Mouse (Mus musculus) CD4-positive, CD25-positive, alpha-beta regulatory T cell, adult 4 months (primary cell): ENCODE results near the gene RPS10-NUDT3. TPM values are rescaled to one million over a fixed set of nuclear protein-coding genes. Genes with fewer than 3 reads are reported as not detected.

ENCODE experiments used
- ATAC-seq: one replicate; pipeline ENCODE4 v1.8.0; 2017
- polyA plus RNA-seq, 2 experiments: library from polyadenylated mRNA; unstranded; fragments of 100-300 nt; shearing (Covaris generic); gene quantifications; one replicate each; pipeline ENCODE4 v1.2.1; 2017

RPS10-NUDT3 gene
- not detected for polyA plus RNA-seq

- ATAC-seq: peak; percentile 97
These were observed at the start of gene RPS10-NUDT3 for GRCm38 (mm10) chr17:27634871-27635574. TSS of gene RPS10-NUDT3 (minus strand) at chr17:27635222.

DNA sequence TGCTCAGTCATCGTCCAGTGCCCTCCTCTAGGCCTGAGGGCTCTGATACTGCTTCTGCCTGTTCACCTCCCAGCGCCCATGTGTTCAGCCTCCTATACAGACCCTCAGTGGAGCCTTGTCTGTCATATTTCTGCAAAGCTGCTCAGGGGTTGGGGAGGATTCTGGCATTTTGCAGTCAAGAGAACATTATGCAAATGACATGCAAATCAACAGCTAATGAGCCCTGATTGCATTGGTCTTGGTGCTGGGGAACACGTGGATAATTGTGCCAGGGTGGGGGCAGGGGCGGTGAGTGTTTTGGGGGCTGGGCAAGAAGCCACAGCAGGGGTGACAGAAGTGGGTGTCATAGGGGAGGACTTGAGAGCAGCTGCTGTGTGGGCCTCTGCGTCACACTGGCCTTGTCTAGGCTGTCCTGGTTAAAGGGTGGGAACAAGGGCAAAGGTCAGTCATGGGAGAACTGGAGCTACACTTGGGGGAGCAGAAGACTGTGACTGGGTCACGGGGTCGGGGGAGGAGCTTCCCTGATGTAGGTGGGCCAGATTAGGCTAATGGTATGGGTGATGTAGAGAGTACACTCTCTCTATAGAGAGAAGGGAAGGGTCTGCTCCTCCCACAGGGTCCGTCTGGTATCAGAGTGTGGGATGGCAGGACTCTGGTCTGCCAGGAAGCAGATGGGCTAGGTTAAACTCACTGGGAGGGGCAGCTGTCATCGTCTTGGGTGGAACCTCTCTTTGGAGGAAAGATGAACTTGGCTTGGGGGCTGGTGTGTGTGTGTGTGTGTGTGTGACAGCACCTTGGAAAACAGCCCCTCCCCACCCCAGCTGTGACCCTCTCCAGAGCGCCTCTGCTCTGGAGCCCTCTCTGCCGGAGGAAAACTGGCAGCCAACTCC, 44.1 kb upstream of the RPS10-NUDT3 start:
- ATAC-seq: no peak

DNA sequence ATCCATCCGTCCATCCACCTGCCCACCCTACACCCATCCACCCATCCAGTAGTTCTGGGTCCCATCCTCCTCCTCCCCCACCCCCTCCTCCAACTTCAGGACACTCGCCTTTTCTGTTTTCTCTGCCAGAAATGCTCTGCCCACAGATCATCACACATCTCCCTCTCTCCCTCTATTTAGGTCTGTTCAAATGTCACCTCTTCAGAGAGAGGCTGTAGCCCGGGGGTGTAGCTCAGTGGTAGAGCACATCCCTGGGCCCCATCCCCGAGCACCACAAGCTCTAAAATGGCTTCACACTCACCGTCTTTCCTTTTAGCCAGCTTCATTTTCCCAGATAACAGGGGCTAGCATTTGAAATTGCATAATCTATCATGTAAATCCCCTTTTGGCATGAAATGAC, 42.7 kb upstream of the RPS10-NUDT3 start:
- no peak for ATAC-seq

- no peak for ATAC-seq
These were observed 41.2 kb upstream of the RPS10-NUDT3 start for GRCm38 (mm10) chr17:27676270-27676669.

DNA sequence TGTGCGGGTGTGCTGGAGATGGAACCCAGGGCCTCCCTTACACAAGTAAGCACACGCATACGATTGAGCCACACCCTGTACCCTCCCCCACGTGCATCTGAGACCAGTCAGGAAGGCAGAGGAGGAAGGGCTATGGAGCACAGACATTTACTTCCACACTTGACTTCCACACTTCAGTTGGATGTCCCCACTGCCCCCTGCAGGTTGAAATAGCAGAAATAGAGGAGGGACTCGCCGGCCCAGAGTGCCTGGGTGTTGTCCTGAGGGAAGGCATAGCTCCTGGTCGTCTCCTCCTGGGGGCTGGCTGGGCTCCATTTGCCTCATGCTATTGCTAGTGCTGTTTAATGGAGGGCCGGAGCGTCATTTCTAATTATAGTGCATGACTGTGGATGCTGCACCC, 40.4 kb upstream of the RPS10-NUDT3 start:
- ATAC-seq: no peak

- no peak for ATAC-seq
These were observed 38.9 kb upstream of the RPS10-NUDT3 start for GRCm38 (mm10) chr17:27673945-27674344.

DNA sequence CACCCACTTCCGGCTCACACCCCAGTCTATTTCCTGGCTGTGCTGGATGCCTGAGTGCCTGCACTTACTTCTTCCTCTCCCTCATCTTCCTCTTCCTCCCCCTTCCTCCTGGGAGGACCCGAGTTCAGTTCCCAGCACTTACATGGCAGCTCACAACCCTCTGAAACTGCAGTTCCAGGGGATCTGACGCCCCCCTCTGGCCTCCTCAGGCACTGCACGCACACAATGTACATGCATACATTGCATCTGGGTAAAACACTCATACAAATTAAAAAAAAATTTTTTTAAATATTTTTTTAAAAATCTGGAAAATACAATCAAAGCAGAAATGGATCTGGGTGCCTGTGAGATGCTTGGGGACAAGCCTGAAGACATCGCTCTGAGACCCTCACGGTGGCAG, 36.7 kb upstream of the RPS10-NUDT3 start:
- no peak for ATAC-seq

GRCm38 (mm10) chr17:27658767-27659166, 23.7 kb upstream of the RPS10-NUDT3 start:
- ATAC-seq: peak; percentile 20

DNA sequence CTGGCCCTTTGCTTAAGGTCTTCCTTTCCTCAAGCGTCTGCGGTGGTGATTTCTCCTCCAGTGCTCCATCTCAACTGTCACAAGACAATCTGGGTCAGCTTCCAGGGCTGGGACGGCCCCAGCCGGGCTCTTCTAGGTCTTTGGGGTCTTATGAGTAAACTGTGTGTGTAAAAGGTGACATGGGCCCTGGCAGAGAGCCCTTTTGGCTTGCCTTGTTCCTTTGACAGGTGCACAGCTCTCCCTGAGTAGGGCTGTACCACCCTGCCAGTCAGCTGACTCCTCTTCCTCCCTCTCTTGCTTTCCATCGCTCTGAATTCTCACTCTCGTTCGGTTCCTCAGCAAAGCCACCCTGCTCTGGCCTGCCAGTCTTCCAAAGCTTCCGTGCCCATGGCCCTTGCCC, 22.1 kb upstream of the RPS10-NUDT3 start:
- ATAC-seq: no peak

- no peak for ATAC-seq
These were observed 21.4 kb upstream of the RPS10-NUDT3 start for GRCm38 (mm10) chr17:27656414-27656813.

DNA sequence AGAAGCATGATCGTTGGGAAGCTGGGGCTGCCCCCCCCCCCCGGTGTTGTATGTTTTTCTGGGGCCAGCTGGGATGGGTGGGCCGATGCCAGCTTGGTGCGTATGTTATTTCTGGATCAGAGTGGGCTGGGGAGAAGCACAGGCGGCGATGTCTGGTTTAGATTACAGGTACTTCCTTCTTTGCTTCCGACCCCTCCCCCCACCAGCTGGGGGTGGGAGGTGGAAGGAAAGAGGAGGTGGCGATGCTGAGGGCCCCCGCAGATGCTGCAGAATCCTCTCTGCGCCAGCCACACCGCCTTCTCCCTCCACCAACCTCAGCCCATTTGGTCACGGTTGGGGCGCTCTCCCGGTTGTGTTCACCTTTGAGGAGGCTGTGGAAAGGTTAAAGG, 21.0 kb upstream of the RPS10-NUDT3 start:
- ATAC-seq: peak; percentile 33

- ATAC-seq: peak; percentile 81
These were observed 20.3 kb upstream of the RPS10-NUDT3 start, which contains the start of gene Pacsin1 for GRCm38 (mm10) chr17:27655089-27656010. TSS of gene Pacsin1 (plus strand) at chr17:27655509.

DNA sequence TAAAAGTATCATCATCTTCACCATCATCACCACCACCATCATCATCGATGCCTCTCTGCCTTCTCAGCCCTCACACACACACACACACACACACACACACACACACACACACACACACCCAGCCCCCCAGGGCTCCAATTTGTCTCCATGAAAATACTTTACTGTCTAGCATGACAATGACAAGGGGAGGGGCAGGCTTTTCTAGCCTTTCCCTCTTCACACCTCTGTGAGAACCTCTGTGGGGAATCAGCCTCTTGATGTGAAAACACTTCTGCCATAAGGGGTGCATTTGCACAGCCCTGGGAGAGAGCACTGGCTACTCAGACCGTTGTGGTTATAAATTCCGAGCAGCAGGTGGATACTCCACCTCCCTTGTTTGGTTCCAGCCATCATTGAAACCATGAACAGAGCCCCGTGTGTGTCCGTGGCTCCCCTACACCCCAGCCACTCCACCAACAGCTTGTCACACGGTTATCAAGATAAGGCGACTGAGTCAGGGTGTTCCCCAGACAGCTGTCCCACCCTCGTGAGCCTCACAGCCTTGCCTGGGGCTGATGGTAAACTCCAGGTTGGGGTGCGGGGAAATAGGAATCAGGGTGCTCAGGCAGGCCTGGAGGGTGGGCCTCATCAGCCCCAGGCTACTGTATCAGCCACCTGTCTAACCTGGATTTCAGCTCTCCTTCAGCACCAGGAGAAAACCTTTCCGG, 18.4 kb upstream of the RPS10-NUDT3 start:
- ATAC-seq: no peak

- peak; percentile 37 for ATAC-seq
These were observed 17.2 kb upstream of the RPS10-NUDT3 start for GRCm38 (mm10) chr17:27652046-27652790.

DNA sequence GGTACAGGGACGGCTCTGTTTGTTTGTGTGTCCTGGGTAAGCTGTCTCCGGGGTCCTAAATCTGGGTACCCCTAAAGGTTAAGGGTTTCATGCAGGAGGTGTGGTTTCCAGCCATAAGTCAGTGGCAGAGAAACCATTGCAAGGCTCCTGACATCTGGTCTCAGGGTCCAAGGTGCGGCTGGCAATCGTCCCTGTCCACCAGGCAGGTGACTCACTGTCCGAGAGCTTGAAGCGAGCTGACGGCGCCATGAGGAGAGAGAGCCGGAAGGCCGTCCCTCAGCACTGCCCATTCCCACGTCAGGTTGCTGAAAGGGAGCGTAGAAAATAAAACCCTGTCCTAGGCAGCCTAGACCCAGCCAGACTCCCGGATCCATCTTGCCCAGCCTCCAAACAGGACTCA, 15.6 kb upstream of the RPS10-NUDT3 start:
- ATAC-seq: no peak

- peak; percentile 71 for ATAC-seq
These were observed 15.1 kb upstream of the RPS10-NUDT3 start for GRCm38 (mm10) chr17:27650160-27650559.

DNA sequence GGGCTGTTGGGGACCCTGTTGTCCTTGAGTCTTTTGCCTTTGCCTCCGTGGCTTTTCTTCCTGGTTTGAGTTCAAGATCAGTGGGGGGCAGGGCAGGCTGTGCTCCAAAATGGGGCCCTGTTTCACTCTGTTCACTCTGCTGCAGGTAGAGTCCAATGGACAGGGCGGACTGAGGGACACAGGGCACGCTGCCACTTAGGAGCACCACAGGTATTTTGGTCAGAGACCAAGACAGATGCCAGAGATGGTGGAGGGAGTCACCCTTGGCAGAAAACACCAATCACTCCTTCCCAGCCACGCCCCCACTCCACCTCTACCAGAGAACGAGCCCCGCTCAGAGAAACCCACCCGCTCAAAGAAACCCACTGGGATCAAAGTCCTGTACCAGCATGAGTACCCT, 10.8 kb upstream of the RPS10-NUDT3 start:
- no peak for ATAC-seq

GRCm38 (mm10) chr17:27644572-27644971, 9.6 kb upstream of the RPS10-NUDT3 start:
- ATAC-seq: no peak

DNA sequence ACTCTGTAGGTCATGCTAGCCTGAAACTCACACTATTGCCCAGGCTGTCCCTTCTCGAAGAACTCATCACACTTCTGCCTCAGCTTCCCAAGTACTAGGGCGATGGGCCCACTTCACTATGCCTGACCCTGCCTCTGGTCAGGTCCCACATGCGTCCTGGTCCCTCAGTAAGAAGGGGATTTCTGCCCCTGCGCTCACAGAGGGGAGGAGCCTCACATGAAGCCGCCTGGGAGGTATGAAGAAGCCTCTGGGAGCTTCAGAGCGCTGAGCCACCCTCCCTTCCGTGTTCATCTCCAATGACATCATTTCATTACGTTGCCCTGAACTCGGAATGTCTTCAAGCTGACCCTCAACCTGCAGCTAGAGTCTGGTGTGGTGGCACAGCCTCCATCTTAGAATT, 8.7 kb upstream of the RPS10-NUDT3 start:
- ATAC-seq: no peak

DNA sequence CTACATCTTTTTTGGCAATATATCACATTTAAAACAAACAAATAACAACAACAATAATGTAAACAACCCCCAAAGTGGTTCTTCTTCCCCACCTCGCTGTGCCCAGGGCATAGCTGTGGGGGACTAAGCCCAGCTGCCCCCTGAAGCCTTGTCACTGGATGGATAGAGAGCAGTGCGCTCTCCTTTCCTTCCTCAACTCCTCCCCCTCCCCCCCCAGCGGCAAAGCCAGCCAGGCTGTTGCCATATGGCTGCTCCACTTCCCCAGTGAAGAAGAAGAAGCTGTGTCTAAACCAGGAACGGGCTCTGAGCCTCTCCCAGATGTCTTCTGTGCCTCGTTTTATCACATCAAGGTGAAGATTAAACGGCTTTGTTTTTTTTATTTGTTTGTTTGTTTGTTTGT, 8.1 kb upstream of the RPS10-NUDT3 start:
- ATAC-seq: no peak

DNA sequence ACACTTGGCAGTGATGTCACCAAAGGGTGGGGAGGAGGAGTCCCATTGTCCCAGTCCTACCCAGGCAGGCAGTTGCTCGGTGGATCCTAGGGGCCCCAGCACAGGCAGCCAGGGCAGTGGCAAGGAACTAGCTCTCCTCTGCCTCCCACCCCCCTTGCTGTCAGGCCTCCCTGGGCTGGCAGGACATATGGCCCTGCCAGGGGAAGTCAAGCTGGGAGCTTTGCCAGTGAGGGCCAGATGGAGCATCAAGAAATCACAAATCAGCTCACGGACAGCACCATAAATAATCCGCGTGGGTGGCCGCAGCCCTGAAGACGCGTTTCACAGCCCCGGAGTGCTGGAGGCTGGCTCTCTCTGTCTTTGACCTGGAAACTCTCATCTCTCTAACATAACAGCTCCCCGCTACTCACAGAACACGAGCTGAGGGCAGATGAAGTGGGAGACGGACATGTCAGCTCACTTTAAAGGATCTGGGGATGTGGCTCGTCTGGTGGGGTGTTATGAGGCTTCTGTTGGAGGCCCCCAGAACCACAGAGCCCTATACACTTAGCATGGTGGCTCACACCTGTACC, 7.6 kb upstream of the RPS10-NUDT3 start:
- ATAC-seq: no peak
